Mouse (Mus musculus) layer of hippocampus, adult 2 months (tissue): ENCODE results near the gene Sstr4. TPM values are rescaled to one million over a fixed set of nuclear protein-coding genes. Genes with fewer than 3 reads are reported as not detected.

Experiments used
- DNase-seq, 2 experiments: peaks; one replicate each; pipeline ENCODE4 v3.0.0; 2022; ENCODE audit warnings: low spot score in 2 of 2
- H3K27ac ChIP-seq: fragments of 200-600 bp; 2 replicates; pipeline ENCODE4 v1.8.1; 2022
- H3K4me3 ChIP-seq: fragments of 200-600 bp; 2 replicates; pipeline ENCODE4 v1.8.1; 2022; ENCODE audit warnings: mild to moderate bottlenecking
- CTCF ChIP-seq: fragments of 200-600 bp; conservative IDR thresholded peaks from 2 replicates; pipeline ENCODE4 v1.8.1; 2022; ENCODE audit warnings: antibody characterized with exemption, mild to moderate bottlenecking, moderate library complexity
- total RNA-seq, 2 experiments: library from RNA; stranded (reverse); gene quantifications; 2 replicates each; pipeline ENCODE4 v1.2.3; 2021

The Sstr4 gene
- total RNA-seq, 2 experiments from 2014 or later = 75.5 TPM

GRCm38 (mm10) chr2:148421112-148421511, 26.0 kb downstream of the Sstr4 start:
- Histone ChIP-seq H3K4me3 (no peak overlapping the region), H3K27ac (no peak overlapping the region)
- no peak for TF ChIP-seq CTCF
- DNase-seq = no peak

GRCm38 (mm10) chr2:148421706-148422105, 26.6 kb downstream of the Sstr4 start:
- H3K27ac ChIP-seq = no peak overlapping the region
- H3K4me3 ChIP-seq = no peak overlapping the region
- TF ChIP-seq CTCF = no peak
- no peak for DNase-seq

DNA sequence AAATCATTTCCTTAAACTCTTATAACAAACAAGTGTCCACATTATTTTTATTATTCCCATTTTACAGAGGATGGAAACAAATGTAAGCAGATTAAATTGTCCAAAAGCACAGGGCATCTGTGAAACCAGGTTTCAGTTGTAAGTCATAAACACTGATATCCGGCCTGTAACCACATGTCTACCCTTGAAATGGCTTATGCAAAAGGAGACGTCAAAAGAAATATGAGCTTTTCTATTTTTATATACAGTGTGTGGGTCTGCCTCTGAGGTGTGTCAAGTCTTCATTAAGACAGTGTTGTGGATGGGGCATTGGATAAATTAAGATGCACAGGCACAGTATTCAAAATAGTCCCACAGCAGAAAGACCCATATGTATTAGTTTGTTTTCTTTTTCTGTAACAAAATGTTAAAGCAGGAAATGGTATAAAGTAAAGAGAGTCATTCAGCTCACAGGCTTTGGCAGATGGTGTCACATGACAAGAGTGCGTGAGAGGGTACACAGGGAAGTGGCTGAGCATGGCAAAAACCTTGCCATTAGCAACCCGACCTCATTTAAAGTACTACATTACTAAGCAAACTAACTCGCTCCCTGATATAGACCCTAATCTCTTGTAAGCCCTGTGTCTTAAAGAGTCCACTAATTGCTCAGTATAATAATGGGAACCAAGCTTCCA, 30.7 kb downstream of the Sstr4 start:
- TF ChIP-seq CTCF = no peak
- no peak for DNase-seq
- H3K27ac ChIP-seq = no peak overlapping the region
- no peak overlapping the region for H3K4me3 ChIP-seq

DNA sequence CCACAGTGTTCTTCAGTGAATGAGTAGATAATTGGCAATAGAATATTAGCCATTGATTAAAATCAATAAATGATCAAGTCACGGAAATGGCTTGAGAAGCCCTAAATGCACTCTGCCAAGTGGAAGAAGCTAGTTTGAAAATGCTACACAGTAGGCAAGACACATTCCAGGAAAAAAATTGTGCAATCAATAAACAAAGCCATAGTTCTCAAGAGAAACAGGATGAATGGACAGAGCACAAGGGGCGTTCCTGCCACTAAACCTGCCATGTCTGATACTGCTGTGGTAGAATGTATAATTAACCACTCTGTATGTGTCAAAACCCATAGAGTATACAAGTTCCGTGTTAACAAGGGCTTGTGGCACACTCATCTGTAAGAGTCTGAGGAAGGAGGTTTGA, 32.4 kb downstream of the Sstr4 start:
- DNase-seq = no peak
- no peak for TF ChIP-seq CTCF
- no peak overlapping the region for H3K27ac ChIP-seq
- H3K4me3 ChIP-seq = no peak overlapping the region

GRCm38 (mm10) chr2:148428523-148428922, 33.4 kb downstream of the Sstr4 start:
- Histone ChIP-seq H3K27ac (peak overlapping the region; percentile 36; the same call in 1 of the 2 replicates), H3K4me3 (no peak overlapping the region)
- DNase-seq = no peak
- TF ChIP-seq CTCF = no peak

DNA sequence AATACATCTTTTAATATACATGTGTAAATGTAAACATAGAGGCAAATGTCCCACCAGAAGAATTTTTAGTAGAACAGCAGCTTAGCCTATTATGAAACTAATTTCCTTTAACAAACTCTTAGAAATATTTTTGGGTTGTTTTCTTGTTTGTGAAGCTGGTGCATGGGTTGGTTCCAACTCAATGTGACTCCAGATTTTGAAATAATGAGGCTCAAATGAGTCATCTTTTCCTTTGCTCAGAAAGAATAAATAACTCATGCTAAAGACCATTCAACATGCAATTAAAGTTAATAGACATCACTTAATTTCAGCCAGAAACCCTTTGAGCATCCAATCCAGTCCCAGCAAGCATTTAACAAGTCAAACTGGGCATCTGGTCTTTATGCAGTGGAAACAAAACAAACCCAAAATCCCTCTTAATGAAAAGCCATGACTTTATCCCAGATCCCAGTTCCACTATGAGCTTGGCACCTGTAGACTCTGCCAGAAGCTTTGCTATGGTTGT, 33.9 kb downstream of the Sstr4 start:
- peak overlapping the region; percentile 36; the same call in 1 of the 2 replicates for H3K27ac ChIP-seq
- no peak for DNase-seq
- no peak for TF ChIP-seq CTCF
- H3K4me3 ChIP-seq = no peak overlapping the region

GRCm38 (mm10) chr2:148430941-148431340, 35.8 kb downstream of the Sstr4 start:
- DNase-seq = no peak

DNA sequence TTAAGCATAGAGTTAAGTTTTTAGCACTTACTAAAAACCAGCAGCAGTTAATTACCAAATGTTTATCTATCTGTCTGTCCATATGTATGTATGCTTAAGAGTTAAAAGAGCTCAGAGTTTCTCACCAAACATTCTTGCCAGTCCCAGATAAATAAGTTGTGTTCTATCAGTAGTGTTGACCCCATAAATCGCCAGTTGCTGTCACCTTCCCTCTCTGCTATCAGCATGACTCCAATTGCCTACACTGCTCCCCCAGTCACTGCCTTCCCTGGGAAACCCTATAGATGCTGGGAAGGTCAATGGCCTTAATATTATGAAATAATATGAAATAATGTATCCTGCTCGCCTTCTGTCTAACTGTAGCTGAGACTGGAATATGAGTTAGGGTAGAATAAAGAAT, 37.2 kb downstream of the Sstr4 start:
- H3K4me3 ChIP-seq = no peak overlapping the region
- no peak for TF ChIP-seq CTCF
- H3K27ac ChIP-seq = no peak overlapping the region
- DNase-seq = no peak

More at GRCm38 (mm10) chr2:148430941-148431340, 35.8 kb downstream of the Sstr4 start:
- no peak for TF ChIP-seq CTCF
- Histone ChIP-seq H3K27ac (peak overlapping the region; percentile 15; the same call in 1 of the 2 replicates), H3K4me3 (no peak overlapping the region)

DNA sequence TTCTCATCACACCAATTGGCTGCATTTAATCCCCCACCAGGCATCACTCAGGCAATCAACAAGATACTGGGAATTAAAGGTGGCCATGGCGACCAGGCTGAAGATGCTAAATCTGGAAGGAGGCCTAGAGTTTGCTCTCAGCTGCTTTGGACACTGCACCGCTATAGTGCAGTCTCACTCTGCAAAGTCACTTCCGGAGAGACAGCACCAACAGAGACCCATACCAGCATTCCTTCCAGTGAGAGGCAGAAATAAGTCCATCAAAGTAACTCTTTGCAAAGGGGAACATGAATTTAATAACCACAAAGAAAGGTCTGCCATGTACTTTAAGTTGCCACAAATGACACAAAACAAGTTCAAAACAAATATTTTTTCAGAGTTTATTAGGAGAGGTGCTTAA, 41.1 kb downstream of the Sstr4 start:
- TF ChIP-seq CTCF = no peak
- no peak for DNase-seq
- no peak overlapping the region for H3K27ac ChIP-seq
- H3K4me3 ChIP-seq = no peak overlapping the region

DNA sequence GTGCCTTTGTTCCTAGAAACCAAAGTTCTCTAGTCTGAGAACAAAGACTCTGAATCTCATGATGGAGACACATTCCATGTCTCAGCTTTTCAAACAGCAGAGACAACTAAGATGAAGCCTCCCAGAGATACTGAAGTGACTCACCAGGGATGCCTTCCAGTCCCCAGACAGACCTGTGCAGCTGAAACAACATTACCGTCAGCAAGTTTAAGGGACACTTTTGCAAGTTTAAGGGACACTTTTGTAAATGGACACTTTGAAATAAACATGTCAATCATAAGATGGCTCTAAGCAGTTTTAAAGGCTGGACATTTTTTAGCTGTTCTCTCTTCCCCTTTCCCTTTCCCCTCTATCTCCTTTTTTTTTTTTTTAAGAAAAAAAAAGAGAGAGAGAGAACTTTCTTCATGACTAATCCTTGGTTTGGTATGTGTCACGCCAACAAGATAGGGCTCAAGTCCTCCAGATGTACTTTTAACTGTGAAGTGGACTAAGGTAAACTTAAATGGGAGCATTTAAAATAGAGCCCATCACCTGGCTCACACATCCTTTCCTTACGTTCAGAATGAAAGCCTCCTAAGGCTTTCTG, 44.6 kb downstream of the Sstr4 start:
- TF ChIP-seq CTCF = no peak
- no peak overlapping the region for H3K27ac ChIP-seq
- no peak overlapping the region; the same call in 1 of the 2 replicates for H3K4me3 ChIP-seq
- no peak for DNase-seq

DNA sequence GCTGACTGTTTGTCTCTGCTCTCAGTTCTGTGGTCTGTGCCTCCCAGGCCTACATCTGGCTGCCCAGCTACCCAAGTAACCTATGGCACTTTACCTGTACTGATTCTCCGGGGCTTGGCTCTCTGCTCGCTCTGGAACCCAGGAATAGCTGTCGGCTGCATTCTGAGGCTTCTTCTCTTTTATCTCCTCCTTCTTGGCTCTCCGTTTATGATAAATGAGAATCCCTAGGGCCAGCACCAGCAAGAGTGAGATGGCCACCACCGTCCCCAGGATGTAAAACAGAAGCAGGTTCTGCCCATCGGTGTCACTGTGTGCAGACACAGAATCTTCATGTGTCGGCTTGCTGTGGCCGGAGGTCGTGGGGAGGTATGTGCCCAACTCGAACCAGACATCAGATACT, 46.3 kb downstream of the Sstr4 start:
- peak overlapping the region; percentile 33; the same call in 1 of the 2 replicates for H3K4me3 ChIP-seq
- no peak for DNase-seq
- no peak for TF ChIP-seq CTCF
- peak overlapping the region; percentile 72; the same call in 1 of the 2 replicates for H3K27ac ChIP-seq

- TF ChIP-seq CTCF = no peak
- Histone ChIP-seq H3K27ac (peak overlapping the region; percentile 72), H3K4me3 (peak overlapping the region; percentile 33)
- DNase-seq = no peak
Measured at GRCm38 (mm10) chr2:148442172-148442571, 47.0 kb downstream of the Sstr4 start.

DNA sequence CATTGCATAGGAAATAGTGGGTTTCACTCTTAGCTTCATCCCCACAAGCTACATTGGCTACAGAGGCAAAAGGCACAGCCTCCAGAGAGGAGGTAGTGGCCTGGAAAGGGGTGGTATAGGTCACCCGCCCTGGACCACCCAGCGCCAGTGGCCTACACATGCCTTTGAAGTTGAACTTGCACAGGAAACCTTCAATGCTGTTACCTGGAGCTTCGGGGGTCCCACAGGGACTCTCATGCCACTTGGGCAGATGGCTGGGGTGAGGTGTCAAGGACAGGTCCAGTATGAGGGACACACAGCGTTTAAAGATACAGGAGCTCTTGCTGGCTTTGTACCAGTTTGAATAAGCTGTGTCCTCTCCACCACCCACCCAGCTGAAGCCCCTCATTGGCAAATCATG, 47.6 kb downstream of the Sstr4 start:
- Histone ChIP-seq H3K4me3 (peak overlapping the region; percentile 33), H3K27ac (peak overlapping the region; percentile 72)
- no peak for DNase-seq
- TF ChIP-seq CTCF = no peak
